Mouse (Mus musculus): Measurements from ENCODE around the gene Gdpd5.

DNA sequence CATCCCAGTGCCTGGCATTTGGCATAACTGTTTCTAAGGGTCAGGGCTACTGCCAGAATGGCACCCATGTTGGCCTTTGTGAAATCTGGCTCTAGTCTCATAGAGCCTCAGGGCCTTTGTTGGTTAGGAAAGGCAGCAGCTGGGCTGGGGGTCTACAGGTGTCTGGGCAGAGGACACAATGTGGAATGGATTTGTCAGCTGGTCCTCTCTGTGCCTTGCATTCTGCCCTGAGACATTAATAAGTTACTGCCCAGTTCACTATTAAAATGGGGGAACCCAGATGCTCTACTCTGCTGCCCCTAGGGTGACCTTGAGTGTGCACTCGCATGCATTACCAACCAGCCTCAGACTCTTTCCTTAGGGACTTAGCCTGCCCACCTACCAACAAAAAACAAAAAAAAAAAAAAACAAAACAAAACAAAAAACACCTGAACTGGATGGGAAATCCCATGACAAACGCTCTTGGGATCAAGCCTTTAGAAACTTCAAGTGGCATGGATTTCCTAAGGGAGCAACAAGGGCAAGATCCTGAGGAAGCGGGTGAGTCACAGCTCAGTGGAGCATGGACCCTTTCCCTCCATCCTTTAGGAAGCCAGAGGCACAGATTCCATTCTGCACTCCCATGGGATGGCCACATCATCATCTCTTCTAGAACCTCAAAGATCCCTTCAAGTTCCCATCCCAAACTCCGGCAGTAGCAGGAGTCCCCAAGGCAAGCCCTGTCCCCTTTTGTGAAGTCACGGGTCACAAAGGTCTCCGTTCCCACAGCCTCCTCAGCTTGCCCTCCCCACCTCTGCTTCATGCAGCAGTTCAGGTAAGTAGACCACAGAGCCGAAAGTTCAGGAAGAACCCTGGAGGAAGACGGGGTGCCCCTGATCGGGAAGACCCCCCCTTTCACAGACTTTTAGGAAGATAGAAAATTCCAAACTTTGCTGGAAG is 31.2 kb upstream of the Gdpd5 start:
- no peak for TF ChIP-seq CTCF (IDR thresholded peaks at IDR 0.05; ENCODE audit: low read depth)
- TF ChIP-seq EP300 (optimal IDR thresholded peaks at IDR 0.05): no peak
